Mouse (Mus musculus): ENCODE results near the gene Eef2kmt. TPM values are rescaled to one million over a fixed set of nuclear protein-coding genes. Genes with fewer than 3 reads are reported as not detected.

The Eef2kmt gene
- total RNA-seq, 4 experiments from 2014 or later: 25.3 to 33.9 (median 32.5) TPM

DNA sequence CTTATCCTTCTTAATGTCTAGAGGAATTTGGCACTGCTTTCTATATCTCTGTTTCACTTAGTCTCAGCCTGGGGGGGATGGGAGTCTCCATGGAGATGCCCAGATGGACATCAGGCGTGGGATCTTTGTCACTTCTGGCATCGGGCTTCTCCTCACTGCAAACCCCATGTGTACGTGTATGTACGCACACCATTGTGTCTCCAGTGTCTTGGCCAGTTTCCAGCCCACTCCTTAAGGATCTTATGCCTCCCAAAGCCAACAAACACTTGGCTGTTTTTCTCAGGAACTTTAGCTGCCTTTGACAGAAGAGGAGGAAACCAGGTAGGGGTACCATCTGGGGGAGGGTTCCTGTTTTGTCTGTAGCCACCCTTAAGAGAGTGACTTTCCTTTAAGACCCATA is 34.4 kb downstream of the Eef2kmt start:
- no peak for DNase-seq

- DNase-seq: no peak
These were observed 38.2 kb downstream of the Eef2kmt start for GRCm38 (mm10) chr16:5217341-5218133.

GRCm38 (mm10) chr16:5216686-5217085 is 39.1 kb downstream of the Eef2kmt start:
- DNase-seq: no peak

DNA sequence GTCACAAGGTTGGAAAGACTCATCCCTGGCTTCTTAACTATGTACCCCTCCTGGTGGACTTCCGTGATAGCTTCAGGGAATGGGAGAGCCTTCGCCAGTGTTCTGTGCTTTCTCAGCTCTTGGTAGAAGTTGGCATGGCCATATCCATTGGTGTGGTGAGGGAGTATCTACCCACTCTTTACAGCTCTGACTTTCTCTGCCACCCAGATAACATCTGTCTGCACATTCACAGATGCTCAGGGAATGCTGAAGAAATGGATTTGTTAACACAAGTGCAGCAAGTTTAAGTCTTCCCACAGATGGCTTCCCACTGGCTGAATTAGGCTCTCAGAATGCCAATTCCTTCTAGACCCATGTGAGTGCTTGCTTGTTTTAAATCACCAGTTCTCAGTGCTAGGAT is 41.7 kb downstream of the Eef2kmt start:
- DNase-seq: no peak

DNA sequence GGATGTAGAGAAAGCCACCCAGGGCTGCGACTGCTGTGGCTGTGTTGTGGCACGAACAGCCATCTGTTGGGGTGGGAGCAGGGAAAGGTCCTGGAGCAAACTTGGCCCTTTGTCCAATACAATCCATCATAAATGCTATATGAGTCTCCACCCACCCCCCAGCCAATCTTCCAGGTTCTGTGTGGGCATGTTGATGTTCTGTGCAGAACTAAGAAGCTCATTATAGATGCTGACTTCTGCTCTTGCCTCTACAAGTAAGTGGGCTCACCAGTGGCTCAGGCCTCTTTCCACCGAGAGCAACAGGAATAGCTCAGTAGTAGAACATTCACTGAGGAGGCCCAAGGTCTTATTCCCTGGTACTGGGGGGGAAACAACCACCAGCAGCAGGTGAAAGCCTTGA is 43.6 kb downstream of the Eef2kmt start:
- no peak for DNase-seq

- DNase-seq: no peak
These were observed 45.4 kb downstream of the Eef2kmt start for GRCm38 (mm10) chr16:5210365-5210764.

- DNase-seq: no peak
These were observed 49.7 kb downstream of the Eef2kmt start for GRCm38 (mm10) chr16:5206051-5206450.

DNA sequence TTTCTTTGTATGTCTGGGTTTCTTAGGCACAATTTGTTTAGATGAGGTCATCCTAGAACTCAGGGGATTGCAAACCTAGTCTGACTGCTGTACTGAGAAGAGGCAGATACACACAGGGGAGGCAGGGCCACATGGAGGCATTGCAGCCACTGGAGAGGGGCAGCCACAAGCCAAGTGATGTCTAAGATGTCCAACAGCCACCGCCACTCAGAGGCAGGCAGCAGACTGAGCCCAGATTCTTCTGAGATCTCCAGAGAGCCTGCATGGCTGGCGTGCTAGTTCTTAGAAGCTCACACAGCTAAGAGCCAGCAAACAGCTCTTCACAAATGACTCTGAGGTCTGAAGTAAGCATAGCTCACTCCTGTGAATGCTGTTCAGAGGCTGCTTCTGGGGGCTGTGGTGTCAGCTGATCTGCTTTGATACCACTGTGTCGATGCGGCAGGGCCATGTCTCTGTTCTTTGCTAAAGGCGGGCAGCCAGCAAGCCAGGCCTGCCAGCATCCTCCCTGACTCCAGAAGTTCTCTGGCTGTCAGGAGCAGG is 50.3 kb downstream of the Eef2kmt start:
- no peak for DNase-seq

DNA sequence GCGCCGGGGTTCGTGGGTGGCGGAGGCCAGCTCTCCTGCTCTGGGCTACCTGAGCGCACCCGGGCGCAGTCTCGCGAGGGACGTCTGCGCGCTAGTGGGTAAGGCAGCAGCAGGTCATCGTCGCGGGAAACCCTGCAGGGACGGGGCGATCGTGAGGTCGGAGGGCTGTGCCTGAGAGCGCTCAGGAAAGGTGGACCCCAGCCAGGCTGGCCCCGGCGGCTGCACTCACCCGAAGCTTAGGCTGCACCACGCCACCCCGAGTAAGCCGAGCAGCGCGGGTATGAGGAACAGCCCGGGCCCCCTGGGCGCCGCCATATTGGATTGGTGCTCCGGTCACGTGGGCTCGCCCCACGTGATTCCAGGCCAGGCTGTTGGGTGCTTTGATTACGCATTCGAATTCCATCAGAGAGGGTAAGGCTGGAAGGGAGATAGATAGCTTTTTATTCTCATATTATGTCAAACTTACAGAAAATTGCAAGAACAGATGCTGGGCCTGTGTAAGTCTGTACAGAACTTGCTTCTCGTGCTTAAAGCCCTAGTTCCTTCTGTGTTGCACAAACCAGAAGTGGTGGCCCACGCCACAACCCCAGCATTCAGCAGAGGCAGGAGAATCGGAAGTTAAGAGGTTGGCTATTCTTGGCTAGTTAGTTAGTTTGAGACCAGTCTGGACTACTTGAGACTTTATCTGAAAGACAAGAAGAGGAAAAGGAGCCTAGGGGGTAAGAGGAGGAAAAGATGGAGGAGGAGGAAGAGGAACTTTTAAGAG is 51.9 kb downstream of the Eef2kmt start, which contains the start of gene Nagpa:
TSS of gene Nagpa (minus strand) at position 345 of the 766 bp plus-strand sequence.
- DNase-seq: peak; percentile 70

DNA sequence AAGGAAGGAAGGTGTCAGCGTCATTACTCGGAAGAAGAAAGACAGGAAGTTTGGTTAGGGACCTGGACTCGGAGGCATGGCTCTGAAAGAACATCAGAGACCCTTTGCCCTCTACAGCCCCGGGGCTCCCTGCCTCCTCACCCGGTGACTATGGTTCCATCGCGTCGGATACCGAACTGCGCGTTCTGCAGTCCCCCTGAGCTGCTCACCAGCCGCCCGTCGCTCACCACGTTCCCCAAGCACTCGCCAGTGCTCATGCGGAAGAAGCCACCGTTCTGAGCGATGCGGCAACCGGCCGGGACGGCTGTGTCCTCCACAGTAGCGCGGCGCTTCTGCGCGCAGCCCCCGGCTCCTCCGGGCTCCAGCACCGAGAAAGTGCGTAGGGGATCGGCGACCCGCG is 52.6 kb downstream of the Eef2kmt start:
- no peak for DNase-seq

- DNase-seq: no peak
These were observed 53.1 kb downstream of the Eef2kmt start for GRCm38 (mm10) chr16:5202681-5203080.

- DNase-seq: peak; percentile 43
These were observed 60.7 kb downstream of the Eef2kmt start for GRCm38 (mm10) chr16:5195080-5195479.

Small RNA genes lying within 50 kb of the gene (microRNA-seq; reads per million reads assigned to microRNA genes)
- 0 reads per million in 2 experiments for gene Gm23689
- gene Gm26095: 0 reads per million in 2 experiments
- gene Mir6364: 0 reads per million in 2 experiments

Other genes with a start within 250 kb of the Eef2kmt start
- not detected for gene Smim22, start 248.7 kb downstream of the Eef2kmt start, total RNA-seq (2022)
- 10 to 100 TPM; 24.3 to 50.0 (median 36.7) TPM for gene Rogdi, start 242.4 kb downstream of the Eef2kmt start, total RNA-seq (2022)
- gene Glyr1, start 206.1 kb downstream of the Eef2kmt start, total RNA-seq (2022): 100 to 1,000 TPM in 3 of 4 experiments, 10 to 100 TPM in 1; 96.3 to 120 (median 114) TPM
- 10 to 100 TPM; 34.1 to 41.6 (median 38.6) TPM for gene Ubn1, start 205.9 kb downstream of the Eef2kmt start, total RNA-seq (2022)
- gene Ppl, start 123.6 kb downstream of the Eef2kmt start, total RNA-seq (2022): 10 to 100 TPM in 2 of 4 experiments, 1 to 10 TPM in 2; 3.1 to 17.7 (median 9.9) TPM
- gene Sec14l5, start 108.9 kb downstream of the Eef2kmt start, total RNA-seq (2022): under 1 TPM; 0.17 to 0.35 (median 0.23) TPM
- 10 to 100 TPM; 28.2 to 37.9 (median 33.4) TPM for gene Nagpa, start 52.0 kb downstream of the Eef2kmt start, total RNA-seq (2022)
- gene AU021092, start 33.7 kb downstream of the Eef2kmt start, total RNA-seq (2022): 10 to 100 TPM; 29.9 to 35.1 (median 31.2) TPM
- gene Alg1, start 22.4 kb downstream of the Eef2kmt start, total RNA-seq (2022): 10 to 100 TPM; 38.0 to 53.2 (median 43.5) TPM